Mouse (Mus musculus) heart, postnatal 14 days (tissue): Measurements from ENCODE around the gene Nacc1. TPM values are rescaled to one million over a fixed set of nuclear protein-coding genes. Genes with fewer than 3 reads are reported as not detected.

Experiments
- DNase-seq, 2 experiments: peaks; one replicate each; pipeline ENCODE4 v3.0.0; 2021 to 2022
- intact Hi-C: fragments of 180-260 bp; cut with DNase I; formaldehyde crosslinking; loops from one replicate; pipeline ENCODE4 v1.15.1; 2025
- long read RNA-seq, 2 experiments: library from polyadenylated mRNA; stranded (forward); transcript quantifications; one replicate each; pipeline ENCODE4 v2.0.0; 2021
- total RNA-seq, 2 experiments: library from RNA; stranded (reverse); gene quantifications; 2 replicates each; pipeline ENCODE4 v1.2.3; 2021

Gene Nacc1
- 10 to 100 TPM; 35.6 to 40.5 TPM for total RNA-seq
- long read RNA-seq, experiment 1, full-length matches to known transcripts, result 4 of 20 reads
- long read RNA-seq, experiment 1, partial matches to known transcripts, result 2 of 20 reads
- long read RNA-seq, experiment 1, other reads (novel, unspliced or antisense), result 14 of 20 reads
- long read RNA-seq, experiment 2, full-length matches to known transcripts, result 4 of 22 reads
- long read RNA-seq, experiment 2, partial matches to known transcripts, result 0 of 22 reads
- long read RNA-seq, experiment 2, other reads (novel, unspliced or antisense), result 18 of 22 reads

DNA sequence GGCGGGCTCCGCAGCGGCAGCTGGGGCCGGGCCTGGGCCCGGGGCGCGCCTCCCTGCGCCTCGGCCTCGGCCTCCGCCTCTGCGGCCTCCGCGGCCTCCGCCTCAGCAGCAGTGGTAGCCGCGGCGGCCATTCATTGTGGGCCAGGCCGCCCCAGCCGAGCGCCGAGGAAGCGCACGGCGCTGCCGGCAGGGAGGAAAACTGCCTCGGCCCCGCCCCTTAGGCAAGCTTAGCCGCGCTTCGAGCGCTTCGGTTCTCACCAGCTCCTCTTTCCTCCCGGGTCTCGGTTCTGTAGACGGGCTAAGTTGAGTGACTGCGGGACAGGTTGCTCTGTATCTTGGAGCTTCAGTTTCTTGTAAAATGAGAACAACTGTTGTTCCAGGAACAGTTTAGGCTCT is at the start of gene Nacc1:
TSS of gene Nacc1 (minus strand) at position 158 of the 396 bp plus-strand sequence.
- peak; percentile 89 to 92 for DNase-seq
- intact Hi-C loops, result loop anchor here (2.0 kb wide), 1 partner anchor 21 kb away; no protein-coding TSS in a partner anchor

DNA sequence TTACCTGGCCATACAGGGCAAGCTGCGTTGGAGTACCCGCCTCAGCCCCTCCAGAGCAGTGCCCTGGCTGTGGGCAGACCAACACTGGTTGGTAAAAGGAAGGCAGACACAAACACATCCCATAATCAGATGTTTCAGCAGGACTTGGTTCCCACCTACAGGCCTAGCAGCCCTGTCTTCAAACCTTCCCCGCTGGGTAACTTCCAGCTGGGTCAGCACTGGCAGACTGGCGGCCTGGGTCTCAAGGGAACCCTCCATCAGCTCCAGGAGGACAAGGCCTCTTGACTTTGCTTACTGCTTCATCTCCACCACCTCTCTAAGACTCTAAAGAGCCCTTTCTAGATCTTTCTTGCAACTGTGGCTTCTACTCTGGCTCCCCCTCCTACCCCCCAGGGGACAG is 48.9 kb upstream of the Nacc1 start:
- no peak for DNase-seq
- intact Hi-C loops, result loop anchor here (2.0 kb wide), 1 partner anchor 28 kb away; no protein-coding TSS in a partner anchor

DNA sequence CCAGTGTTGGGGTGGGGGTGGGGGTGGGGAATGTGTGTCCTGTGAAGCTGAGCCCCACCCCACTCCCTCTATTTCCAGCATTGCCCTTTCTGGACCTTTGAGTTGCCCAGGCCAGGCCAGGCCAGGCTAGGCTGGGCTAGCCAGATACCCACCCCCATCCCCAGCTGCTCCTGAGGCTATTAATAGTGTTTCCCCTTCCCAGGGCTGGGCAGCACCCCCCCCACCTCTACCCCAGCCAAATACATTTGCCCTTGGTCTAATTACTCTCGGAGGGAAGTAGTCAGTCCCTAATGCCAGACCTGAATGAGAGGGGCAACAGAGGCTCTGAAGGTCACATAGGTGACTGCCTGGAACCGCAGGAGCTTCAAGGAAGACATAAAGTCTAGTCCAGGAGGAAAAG is 47.9 kb upstream of the Nacc1 start:
- intact Hi-C loops, result no loop called here
- DNase-seq, result no peak

DNA sequence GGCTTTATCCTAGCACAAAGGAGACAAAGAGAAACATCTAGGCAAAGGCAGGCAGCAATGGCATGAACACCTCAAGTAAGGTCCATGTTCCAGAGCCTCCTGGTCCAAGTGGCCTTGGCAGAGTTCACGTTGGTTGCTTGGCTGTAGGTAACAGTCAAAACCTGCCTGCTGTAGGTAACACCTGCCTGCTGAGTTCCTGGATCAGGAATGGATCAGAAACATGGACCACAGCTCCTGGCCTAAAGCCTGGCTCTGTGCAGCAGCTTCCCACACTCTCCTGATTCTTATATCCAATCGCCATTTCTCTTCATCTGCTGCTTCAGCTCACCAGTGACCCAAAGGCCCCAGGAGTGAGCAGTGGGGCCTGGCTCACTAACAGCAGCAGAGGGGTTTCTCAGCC is 47.0 kb upstream of the Nacc1 start:
- intact Hi-C loops, result no loop called here
- no peak for DNase-seq

DNA sequence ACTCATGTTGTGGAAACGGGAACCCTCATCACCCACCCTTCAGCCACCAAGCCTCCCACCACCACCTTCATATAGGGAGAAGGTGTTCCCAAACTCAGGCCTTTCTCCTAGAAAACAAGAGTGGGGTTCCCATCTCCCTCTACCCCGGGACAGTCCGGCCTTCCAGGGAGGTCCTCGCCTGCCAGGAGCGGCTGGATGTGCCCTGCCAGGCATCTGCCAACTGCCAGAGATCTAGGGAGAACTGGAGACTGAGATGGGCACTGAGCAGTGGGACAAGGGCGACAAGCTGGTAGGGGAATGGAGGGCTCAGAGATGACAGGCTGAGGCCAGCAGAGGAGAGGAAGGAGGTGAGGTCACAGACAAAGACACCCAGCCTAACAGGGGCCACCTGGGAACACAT is 46.3 kb upstream of the Nacc1 start:
- DNase-seq, result no peak
- intact Hi-C loops, result no loop called here

DNA sequence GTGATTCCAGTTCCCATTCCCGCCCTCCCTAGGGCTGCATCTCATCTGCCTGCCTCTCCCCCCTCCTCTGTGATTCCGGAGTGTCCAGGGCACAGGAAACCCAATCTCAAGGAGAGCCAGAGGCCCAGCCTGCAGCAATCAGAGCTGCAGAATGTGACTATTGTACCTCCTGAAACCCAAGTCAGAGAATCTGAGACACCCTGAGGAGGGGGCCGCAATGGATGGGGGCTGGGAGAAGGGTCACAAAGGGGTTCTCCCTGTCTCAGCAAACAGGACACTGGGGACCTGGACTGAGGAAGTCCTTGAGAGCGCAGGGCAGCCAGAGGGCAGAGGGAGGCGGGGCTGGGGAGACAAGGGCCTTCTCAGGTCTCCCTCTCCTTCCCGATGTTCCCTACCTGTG is 45.3 kb upstream of the Nacc1 start:
- intact Hi-C loops, result no loop called here
- no peak for DNase-seq

DNA sequence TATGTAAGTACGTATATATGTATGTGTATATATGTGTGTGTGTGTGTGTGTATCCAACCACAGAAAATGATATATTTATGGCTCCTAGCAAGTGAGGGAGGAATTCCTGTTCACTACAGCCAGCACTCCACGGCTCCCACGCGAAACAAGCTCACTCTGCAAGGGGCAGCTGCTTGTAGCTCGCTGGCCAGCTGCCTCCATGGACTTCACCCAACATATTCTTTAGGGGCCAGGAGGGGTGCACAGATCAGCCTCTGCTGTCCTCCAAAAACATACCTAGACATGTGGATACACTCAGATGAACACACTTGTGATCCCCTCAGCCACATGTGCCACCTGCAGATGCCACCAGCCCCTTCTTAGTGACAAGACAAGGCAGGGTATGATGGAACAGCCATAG is 44.9 kb upstream of the Nacc1 start:
- no peak for DNase-seq

DNA sequence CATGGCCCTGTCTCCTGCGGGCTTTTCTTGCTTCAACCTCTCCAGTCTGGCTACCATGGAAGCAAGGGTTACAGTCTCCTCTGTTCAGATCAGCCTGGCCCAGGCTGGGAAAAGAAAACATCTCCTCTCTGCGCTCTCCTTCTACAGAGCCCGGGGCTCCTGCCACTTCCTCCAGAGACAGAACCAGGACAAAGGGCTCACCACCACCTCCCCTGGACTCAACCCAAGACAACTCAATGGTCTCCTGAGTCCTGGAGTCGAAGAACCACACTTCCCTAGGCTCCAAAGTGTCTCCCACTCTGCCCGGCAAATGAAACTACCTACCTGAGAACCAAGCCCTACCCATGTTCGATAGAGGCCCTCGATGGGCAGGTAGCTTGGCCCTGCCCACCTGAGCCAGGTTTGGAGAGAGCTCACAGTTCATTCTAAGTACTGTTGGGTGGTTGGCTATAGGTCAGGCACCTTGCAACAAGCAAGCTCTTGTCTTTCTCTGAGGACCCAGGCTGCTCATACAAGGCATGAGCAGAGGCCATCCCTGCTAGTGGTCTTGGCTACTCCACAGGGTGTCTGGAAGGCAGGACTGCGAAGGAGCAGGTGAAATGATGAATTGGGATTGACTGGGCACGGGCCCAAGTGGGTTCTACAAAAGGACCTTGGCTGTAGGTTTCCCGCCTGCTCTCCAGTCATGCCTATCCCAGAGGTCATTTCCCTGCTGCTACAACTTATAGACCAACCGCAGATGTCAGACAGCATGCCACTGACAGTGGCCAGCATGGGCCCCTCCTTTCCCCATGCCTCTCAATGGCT is 43.9 kb upstream of the Nacc1 start:
- DNase-seq, result no peak
- intact Hi-C loops, result no loop called here

More for the DNA sequence above, 44.9 kb upstream of the Nacc1 start:
- intact Hi-C loops, result no loop called here

DNA sequence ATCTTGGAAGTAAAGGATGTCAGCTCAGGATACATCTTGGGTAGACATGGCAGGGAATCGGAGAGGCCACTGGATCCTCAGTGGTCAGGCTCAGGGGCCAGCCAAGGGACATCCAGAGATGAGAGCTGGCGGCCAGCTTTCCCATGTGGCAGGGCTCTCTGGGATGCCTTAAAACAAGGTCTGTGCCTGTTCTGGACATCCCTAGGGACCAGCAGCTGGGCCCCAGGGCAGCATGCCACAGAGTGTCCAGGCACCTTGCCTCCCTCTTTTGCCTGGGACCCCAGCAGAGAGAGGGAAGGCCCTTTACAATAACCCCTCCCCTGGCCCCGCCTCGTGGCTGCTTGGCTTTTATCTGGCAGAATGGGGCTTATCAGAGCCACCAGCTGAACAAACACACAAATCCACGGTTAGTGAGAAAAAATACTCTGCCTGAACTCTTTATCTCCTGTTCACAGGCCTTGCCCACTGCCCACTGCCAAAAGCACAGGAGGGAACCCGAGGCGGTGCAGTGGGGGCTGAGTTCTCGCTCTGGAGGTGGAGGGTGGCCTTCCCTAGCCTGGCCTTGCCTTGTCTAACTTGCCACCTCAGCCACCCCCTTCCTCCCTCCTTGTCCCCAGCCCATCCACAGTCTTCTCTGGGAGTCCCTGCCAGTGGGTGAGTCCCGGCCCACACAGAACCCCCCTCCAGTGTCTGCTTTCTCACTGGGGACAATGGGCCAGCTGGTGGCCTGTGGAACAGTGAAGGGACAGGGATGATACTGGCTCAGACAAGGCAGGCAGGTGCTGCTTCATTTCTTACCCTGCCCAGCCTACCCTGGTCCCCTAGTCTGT is 43.1 kb upstream of the Nacc1 start:
- intact Hi-C loops, result no loop called here
- DNase-seq, result peak; percentile 66 to 72

DNA sequence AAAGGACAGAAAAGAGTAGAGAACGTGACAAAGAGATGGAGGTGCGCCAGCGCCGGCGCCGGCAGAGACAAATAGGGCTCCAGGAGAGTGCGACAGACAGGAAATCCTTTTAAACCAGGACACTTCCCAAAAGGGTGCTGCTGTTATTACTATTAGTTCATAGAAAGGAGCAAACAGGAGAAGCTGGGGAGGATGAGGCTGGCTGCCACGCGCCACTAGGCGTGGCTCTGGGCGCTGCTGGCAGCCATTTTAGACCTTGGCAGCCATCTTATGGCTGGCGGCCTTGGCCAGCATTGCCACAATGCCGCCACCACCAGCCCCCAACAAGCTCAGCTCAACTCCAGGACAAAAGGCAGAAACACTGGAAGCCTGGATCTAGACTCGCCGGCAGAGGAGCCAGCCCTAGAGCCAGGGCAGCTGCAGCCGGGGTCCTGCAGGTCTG is 42.3 kb upstream of the Nacc1 start:
- intact Hi-C loops, result no loop called here
- DNase-seq, result peak; percentile 62 to 66

DNA sequence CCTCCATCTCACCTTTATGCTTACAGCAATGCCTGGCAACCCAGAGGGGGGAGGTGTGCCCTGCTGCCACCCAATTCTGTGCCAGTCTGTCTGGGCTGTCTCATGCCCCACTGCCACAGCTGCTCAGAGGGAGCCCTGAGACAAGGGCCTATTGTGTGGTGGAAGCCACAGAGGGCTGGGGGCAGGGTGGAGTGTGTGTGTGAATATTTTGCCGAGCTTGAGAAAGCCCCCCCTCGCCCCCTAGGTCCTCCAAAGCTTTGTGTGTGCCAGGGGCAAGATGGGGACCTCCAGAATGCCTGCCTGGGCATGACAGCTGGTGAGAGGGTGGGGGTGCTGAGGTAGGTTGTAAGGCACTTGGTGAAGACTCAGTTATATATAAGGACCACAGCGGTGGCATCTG is 40.8 kb upstream of the Nacc1 start:
- no peak for DNase-seq
- intact Hi-C loops, result no loop called here

DNA sequence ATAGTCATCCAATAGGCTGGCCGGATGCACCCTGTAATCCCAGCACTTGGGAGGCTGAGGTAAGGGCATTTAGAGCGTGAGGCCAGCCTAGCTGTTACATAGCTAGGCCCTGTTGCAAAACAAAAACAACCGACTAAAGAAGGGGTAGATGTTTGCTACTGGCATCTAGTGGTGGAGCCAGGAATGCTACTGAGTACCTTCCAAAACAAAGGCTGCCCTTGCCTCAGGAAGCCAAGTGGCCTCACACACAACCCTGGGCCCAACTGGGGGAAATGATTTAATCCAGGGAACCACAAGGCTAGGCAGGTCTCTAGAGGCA is 38.2 kb upstream of the Nacc1 start:
- intact Hi-C loops, result no loop called here
- DNase-seq, result peak; percentile 37 to 53

DNA sequence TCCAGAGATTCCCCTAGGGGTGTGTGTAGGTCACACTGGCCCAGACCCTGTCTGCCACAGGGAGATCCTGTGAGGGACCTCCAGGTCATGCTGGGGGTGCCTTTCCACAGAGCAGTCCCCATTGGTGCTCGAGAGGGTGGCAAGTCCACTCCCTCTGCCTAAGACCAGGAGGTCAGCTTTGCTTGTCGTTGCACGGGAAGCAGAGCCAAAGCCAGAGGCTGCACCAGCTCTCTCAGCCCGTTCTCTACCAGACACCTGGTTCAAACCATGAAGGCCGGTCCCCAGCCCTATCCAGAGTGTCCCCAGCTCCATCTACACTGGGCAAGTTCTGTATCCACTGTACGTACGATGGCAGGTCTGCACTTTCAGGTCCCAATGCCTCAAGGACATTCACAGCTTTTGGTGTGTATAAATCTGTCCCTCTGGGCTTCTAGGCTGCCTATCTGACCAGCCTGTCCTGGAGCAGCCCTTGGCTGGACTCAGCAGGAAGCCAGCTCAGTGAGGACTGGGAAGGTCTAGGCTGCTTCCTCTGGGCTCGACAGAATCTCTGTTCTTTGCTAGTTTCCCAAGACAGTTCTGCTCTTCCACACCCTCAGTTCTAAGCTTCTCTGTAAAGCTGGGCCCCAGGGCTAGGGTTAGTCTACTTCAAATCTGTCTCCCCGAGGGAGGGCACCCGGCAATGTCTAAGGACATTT is 37.7 kb upstream of the Nacc1 start:
- intact Hi-C loops, result no loop called here
- no peak for DNase-seq

DNA sequence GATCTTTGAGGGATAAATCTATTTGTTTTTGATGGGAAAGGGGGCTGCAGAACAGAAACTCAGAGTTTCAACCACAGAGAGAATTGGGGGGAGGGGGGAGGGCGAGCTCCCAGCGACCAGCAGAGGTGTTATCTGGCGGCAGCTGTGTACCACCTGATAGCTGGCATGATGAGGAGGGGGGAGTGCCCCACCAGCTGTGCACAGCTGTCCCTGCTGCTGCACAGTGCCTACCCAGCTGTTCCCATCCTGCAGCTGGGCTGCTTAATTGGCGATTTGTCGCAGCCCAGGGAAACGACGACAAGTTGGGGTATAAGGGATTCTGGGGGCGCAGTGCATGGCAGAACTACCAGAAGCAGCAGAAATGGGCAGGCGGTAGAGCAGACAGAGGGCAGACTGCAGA is 37.0 kb upstream of the Nacc1 start:
- intact Hi-C loops, result no loop called here
- DNase-seq, result no peak

DNA sequence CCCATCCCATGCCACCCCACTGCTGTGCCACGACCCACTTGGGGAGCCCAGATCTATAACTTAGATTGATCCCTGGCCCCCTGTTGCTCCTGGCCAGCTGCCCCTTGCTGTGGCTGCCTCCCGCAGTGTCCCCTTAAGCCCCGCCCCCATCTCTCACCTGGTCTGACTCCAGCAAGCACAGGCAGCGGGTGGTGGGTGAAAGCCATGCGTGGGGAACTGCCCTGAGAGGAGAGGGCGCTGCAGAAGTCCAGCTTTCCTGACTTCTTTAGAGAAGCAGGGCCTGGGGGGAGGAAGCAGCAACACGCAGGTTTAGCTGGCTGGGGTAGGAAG is 35.9 kb upstream of the Nacc1 start:
- intact Hi-C loops, result loop anchor here (2.0 kb wide), 1 partner anchor 15 kb away; no protein-coding TSS in a partner anchor
- DNase-seq, result no peak

DNA sequence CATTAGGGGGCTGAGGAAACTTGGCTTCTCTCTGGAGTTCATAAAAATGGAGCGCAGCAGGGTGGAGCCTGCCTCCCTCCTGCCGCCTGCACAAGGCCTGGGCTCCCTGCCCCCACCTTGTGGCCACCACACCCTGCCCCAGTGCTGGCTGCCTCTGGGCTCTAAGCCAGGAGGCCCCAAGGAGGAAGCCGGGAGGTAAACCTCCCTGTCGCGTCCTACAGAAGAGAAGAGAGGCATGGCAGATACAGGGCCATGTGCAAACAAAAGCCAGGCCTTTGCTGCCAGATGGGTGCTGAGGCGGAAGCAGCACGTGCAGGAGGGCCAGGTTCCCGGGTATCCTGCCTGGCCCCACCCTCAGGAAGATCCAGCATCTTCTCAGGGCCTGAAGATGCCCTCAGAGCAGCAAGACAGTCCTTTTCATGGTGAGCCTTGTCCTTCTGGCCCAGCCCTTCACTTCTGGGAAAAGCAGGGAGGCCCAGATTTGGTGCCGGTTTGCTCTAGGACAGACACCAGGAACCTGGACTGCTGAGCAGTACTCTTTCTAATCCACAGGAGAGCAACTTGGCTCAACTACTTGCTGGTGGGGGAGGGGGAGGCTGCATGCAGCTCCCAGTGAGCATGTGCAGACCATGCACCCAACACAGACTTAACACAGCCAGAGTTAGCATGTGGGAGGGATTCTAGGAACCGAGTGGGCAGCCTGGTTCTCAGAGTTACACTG is 35.3 kb upstream of the Nacc1 start, which contains the start of gene G430095P16Rik:
TSS of gene G430095P16Rik (plus strand) at position 158 of the 721 bp plus-strand sequence.
- intact Hi-C loops, result loop anchor here (2.0 kb wide), 1 partner anchor 14 kb away; no protein-coding TSS in a partner anchor
- peak; percentile 84 to 85 for DNase-seq

DNA sequence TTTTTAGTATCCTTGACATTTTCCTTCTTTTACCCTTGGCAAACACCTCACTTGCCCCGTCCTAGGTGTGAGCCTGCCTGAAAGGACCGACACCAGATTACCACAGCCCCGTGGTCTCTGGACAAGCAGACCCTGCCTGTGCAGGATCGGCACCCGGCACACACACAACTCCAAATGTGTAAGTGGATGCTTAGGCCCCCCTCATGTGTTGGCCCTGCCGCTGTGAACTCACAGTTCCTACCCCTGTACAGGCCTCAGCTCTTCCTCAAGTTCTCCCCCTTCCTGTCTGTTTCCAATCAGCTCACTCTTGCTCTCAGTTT is 34.8 kb upstream of the Nacc1 start:
- intact Hi-C loops, result loop anchor here (2.0 kb wide), 1 partner anchor 14 kb away; no protein-coding TSS in a partner anchor
- DNase-seq, result no peak

DNA sequence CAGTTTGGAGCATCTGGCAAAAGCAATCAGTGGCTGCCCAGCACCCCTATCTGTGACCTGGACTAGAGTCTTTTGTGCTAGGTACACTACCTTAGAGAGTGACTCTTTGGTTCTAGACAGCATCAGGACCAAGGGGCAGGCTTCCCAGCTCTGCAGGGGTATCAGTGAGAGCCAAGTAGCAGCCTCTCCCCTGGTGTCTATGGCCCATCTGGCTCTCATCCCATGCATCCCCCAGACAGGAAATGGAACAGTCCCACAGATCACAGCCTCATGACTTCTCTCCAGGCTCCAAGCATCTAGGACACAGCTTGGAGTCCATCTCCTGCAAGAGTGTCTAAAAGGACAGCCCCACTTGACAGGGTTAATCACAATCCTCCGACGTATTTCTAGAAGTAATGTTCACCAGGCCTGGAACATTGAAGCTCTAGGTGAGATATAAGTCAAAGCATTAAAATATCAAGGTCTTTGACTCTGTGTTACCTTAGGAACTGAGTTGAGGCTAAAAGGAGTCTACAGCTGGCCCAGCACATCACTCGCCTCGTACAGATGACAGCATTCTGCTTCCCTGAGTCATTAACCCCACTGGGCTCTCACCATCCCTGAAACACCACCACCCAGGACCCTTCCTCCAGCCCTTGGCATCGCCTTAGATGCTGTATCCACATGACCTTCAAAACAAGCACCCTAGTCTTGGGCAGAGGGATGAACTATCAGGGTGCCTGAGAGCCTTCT is 31.5 kb upstream of the Nacc1 start:
- intact Hi-C loops, result no loop called here
- DNase-seq, result no peak

DNA sequence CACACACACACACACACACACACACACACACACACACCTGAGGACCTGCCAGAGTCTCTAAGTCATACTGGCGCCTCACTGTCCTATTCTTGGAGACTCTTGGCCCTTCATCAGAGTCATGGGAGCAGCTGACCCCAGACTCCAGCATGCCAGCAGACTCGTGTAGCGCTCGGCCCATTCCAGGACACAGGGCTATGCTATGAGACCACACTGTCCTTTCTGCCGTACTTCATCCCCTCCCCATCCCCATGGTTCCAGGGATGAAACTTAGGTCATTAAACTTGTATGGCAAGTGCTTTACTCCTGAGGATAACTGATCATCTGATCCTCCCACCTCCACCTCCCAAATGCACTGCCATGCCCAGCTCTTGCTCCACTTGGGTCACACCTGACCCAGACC is 30.8 kb upstream of the Nacc1 start:
- intact Hi-C loops, result no loop called here
- DNase-seq, result no peak
